In genomic region chr5:67685906-67686305, GRCm38 (mm10) we compare ENCODE assay signal across 16 mouse cellular contexts.
A peak's percentile ranks its signal among the peaks of the same experiment; 100 is the strongest.
DNase-seq lines count a peak whose midpoint lies in the region.
"Had no signal": no experiment of that assay in that cellular context is flagged by ENCODE, and none has a peak within 500 bp of the region (broad histone marks: within the 10 kb centered on the region; RNA-seq: fewer than 3 reads in every experiment).

No protein-coding gene starts in this region.

- WGBS in heart, embryonic 10.5 days = 79% methylated on average over 7 of the region's 7 CpGs

- DNase-seq in heart, adult 11 months = peak; percentile 80
- no peak for DNase-seq in heart, adult 9 months (ENCODE audit: low spot score in 2 of 2)
- DNase-seq in heart, embryonic 10.5 days (ENCODE audit: low spot score) = peak; percentile 56
- no peak for DNase-seq in heart, adult 18-20 months
- DNase-seq: adrenal gland, adult 2 months; adrenal gland, adult 8-10 months; adrenal gland, postnatal 10 days; adrenal gland, postnatal 14 days; adrenal gland, postnatal 25 days; adrenal gland, postnatal 36 days; B cell, adult 2 months; cerebellum, adult 11 months; cerebellum, adult 11-12 months; cerebellum, adult 18-20 months had no signal

- peaks cover 4% of the 10 kb centered on the region; the same call in 1 of the 2 replicates for H3K4me1 ChIP-seq in heart, embryonic 10.5 days

- H3K27me3 ChIP-seq in heart, embryonic 10.5 days (ENCODE audit: insufficient read depth, poor library complexity, severe bottlenecking) = no peaks in the 10 kb centered on the region
- H3K27me3 ChIP-seq: CH12.LX had no signal

- H3K36me3 ChIP-seq in heart, embryonic 10.5 days = no peaks in the 10 kb centered on the region

- H3K9me3 ChIP-seq in heart, embryonic 10.5 days = no peaks in the 10 kb centered on the region
- H3K9me3 ChIP-seq: G1E had no signal

- no peak overlapping the region for H3K27ac ChIP-seq in heart, embryonic 10.5 days

- H3K4me3 ChIP-seq in heart, embryonic 10.5 days = no peak overlapping the region

Comparison
In these comparisons a context has a peak if more than half of its experiments do, and no peak if none do; other contexts are left out.
1. DNase-seq: peak in heart, adult 11 months (single experiment) and heart, embryonic 10.5 days (single experiment); none in heart, adult 9 months (0 of 2) and heart, adult 18-20 months (0 of 2).